In the genomic region with DNA sequence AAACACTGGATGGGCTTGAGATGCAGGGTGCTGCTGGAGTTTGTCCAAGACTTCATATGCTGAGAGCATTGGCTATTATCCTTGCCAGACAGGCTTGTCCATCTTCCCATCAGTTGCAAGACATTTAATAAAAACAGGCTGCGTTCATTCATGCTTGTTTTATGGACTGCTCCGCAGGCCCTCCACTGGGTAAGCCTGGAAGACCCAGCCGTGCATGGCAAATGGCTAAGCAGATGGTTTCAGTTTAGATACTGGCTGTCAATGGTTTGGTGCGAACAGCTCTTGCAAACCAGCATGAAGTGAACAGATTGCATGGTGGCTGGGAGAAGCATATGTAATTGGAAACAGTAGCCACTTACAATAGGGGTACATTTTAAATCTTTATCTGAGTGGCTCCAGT, we compare ENCODE assay signal across 8 mouse cellular contexts.
DNase-seq lines count a peak whose midpoint lies in the region; ATAC-seq and TF ChIP-seq lines count a peak whose summit lies in the region.

No protein-coding gene starts in this region.

- peaks cover 9% of the 10 kb centered on the region for H3K4me1 ChIP-seq in embryonic facial prominence, embryonic 15.5 days
- peaks cover 12% of the 10 kb centered on the region for H3K4me1 ChIP-seq in neural tube, embryonic 15.5 days
- H3K4me1 ChIP-seq in liver, embryonic 12.5 days: no peaks in the 10 kb centered on the region
- no peaks in the 10 kb centered on the region for H3K4me1 ChIP-seq in thymus, adult 2 months (replicated peaks; ENCODE audit: control insufficient read depth, insufficient read depth, low read length)

- 23% methylated on average over 4 of the region's 4 CpGs for WGBS in embryonic facial prominence, embryonic 15.5 days
- WGBS in neural tube, embryonic 15.5 days: 13% methylated on average over 4 of the region's 4 CpGs
- 61% methylated on average over 4 of the region's 4 CpGs for WGBS in liver, embryonic 12.5 days (ENCODE audit: insufficient replicate concordance)
- WGBS in thymus, adult 2 months: 95% methylated on average over 4 of the region's 4 CpGs

- TF ChIP-seq CTCF in layer of hippocampus, adult 2 months (conservative IDR thresholded peaks at IDR 0.05): no peak
- TF ChIP-seq CTCF in thymus, adult 2 months (IDR thresholded peaks at IDR 0.05; ENCODE audit: borderline replicate concordance, control insufficient read depth, extremely low read depth, insufficient read depth, low read length, poor library complexity): no peak

- H3K9ac ChIP-seq in embryonic facial prominence, embryonic 15.5 days: no peak overlapping the region
- H3K9ac ChIP-seq in neural tube, embryonic 15.5 days (replicated peaks): no peak overlapping the region
- H3K9ac ChIP-seq in liver, embryonic 12.5 days: no peak overlapping the region

- no peak overlapping the region for H3K27ac ChIP-seq in embryonic facial prominence, embryonic 15.5 days (replicated peaks)
- H3K27ac ChIP-seq in layer of hippocampus, adult 2 months: no peak overlapping the region
- H3K27ac ChIP-seq in neural tube, embryonic 15.5 days (replicated peaks): no peak overlapping the region
- H3K27ac ChIP-seq in liver, embryonic 12.5 days: no peak overlapping the region
- no peak overlapping the region for H3K27ac ChIP-seq in thymus, adult 2 months (ENCODE audit: control insufficient read depth, insufficient read depth, low read length)

- H3K9me3 ChIP-seq in embryonic facial prominence, embryonic 15.5 days (replicated peaks): no peaks in the 10 kb centered on the region
- H3K9me3 ChIP-seq in neural tube, embryonic 15.5 days (replicated peaks): no peaks in the 10 kb centered on the region
- H3K9me3 ChIP-seq in liver, embryonic 12.5 days (replicated peaks): no peaks in the 10 kb centered on the region

- no peak overlapping the region for H3K4me3 ChIP-seq in embryonic facial prominence, embryonic 15.5 days (replicated peaks)
- H3K4me3 ChIP-seq in layer of hippocampus, adult 2 months: no peak overlapping the region
- H3K4me3 ChIP-seq in neural tube, embryonic 15.5 days (replicated peaks): no peak overlapping the region
- H3K4me3 ChIP-seq in liver, embryonic 12.5 days: no peak overlapping the region
- H3K4me3 ChIP-seq in thymus, adult 2 months (ENCODE audit: control insufficient read depth, insufficient read depth, low read length): no peak overlapping the region

- H3K36me3 ChIP-seq in embryonic facial prominence, embryonic 15.5 days: no peaks in the 10 kb centered on the region
- no peaks in the 10 kb centered on the region for H3K36me3 ChIP-seq in neural tube, embryonic 15.5 days
- H3K36me3 ChIP-seq in liver, embryonic 12.5 days: no peaks in the 10 kb centered on the region
- H3K36me3 ChIP-seq in thymus, adult 2 months (ENCODE audit: control insufficient read depth, insufficient read depth, low read length): no peaks in the 10 kb centered on the region

- TF ChIP-seq POLR2A in thymus, adult 2 months (IDR thresholded peaks at IDR 0.05; ENCODE audit: control insufficient read depth, extremely low read depth, insufficient read depth, low read length, poor library complexity): no peak

- H3K4me2 ChIP-seq in embryonic facial prominence, embryonic 15.5 days (replicated peaks): no peak overlapping the region
- no peak overlapping the region for H3K4me2 ChIP-seq in neural tube, embryonic 15.5 days
- H3K4me2 ChIP-seq in liver, embryonic 12.5 days: no peak overlapping the region

- H3K27me3 ChIP-seq in embryonic facial prominence, embryonic 15.5 days: no peaks in the 10 kb centered on the region
- no peaks in the 10 kb centered on the region for H3K27me3 ChIP-seq in neural tube, embryonic 15.5 days (replicated peaks)
- H3K27me3 ChIP-seq in liver, embryonic 12.5 days (replicated peaks): no peaks in the 10 kb centered on the region
- no peaks in the 10 kb centered on the region for H3K27me3 ChIP-seq in thymus, adult 2 months (ENCODE audit: control insufficient read depth, insufficient read depth, low read length)

- peak; percentile 83 for DNase-seq in cerebellum, adult 9-10 months
- DNase-seq in layer of hippocampus, adult 2 months (ENCODE audit: low spot score in 2 of 2): peak; percentile 75 to 84
- DNase-seq in adrenal gland, postnatal 4 days (ENCODE audit: low spot score in 2 of 2): no peak
- DNase-seq in thymus, adult 2 months: no peak

- ATAC-seq in embryonic facial prominence, embryonic 15.5 days (ENCODE audit: insufficient number of reproducible peaks, low FRiP score, low TSS enrichment, low read depth): peak; percentile 63; the same call in 1 of the 2 replicates
- ATAC-seq in neural tube, embryonic 15.5 days (ENCODE audit: low FRiP score): peak; percentile 77; the same call in 1 of the 2 replicates
- no peak for ATAC-seq in erythroblast, adult 5-6 weeks (replicated peaks; ENCODE audit: low FRiP score, poor library complexity, severe bottlenecking)
- no peak for ATAC-seq in liver, embryonic 12.5 days

Comparison
In these comparisons a context has a peak if more than half of its experiments do, and no peak if none do; other contexts are left out.
1. DNase-seq: peak in cerebellum, adult 9-10 months (single experiment) and layer of hippocampus, adult 2 months (2 of 2); none in adrenal gland, postnatal 4 days (0 of 2) and thymus, adult 2 months (single experiment).
2. ATAC-seq: peak in embryonic facial prominence, embryonic 15.5 days (single experiment) and neural tube, embryonic 15.5 days (single experiment); none in erythroblast, adult 5-6 weeks (single experiment) and liver, embryonic 12.5 days (single experiment).